Mouse (Mus musculus): ENCODE measurements around the gene Clec18a.
"Not testable (repeated sequence)": the region's sequence is repeated elsewhere in the genome, so short reads cannot be mapped to it uniquely, and the experiment has no call there.

The Clec18a gene

GRCm38 (mm10) chr8:111056158-111056663, 36.0 kb downstream of the Clec18a start, which contains the start of gene Exosc6:
Gene Exosc6 (plus strand): TSS chr8:111056339.
- peak; percentile 94 for DNase-seq (ENCODE audit: low read depth, low spot score)

GRCm38 (mm10) chr8:111055661-111056060, 36.6 kb downstream of the Clec18a start:
- no peak for DNase-seq (ENCODE audit: low read depth, low spot score)

GRCm38 (mm10) chr8:111055031-111055634, 37.1 kb downstream of the Clec18a start:
- DNase-seq (ENCODE audit: low read depth, low spot score) = no peak

- no peak for DNase-seq (ENCODE audit: low read depth, low spot score)
Measured at GRCm38 (mm10) chr8:111053827-111054518, 38.3 kb downstream of the Clec18a start.

GRCm38 (mm10) chr8:111049106-111049505, 43.1 kb downstream of the Clec18a start:
- DNase-seq (ENCODE audit: low read depth, low spot score) = no peak

GRCm38 (mm10) chr8:111048694-111049093, 43.5 kb downstream of the Clec18a start:
- no peak for DNase-seq (ENCODE audit: low read depth, low spot score)

GRCm38 (mm10) chr8:111044003-111044734, 48.1 kb downstream of the Clec18a start:
- DNase-seq (ENCODE audit: low read depth, low spot score) = no peak

GRCm38 (mm10) chr8:111042546-111042945, 49.7 kb downstream of the Clec18a start:
- no peak for DNase-seq (ENCODE audit: low read depth, low spot score)

- DNase-seq (ENCODE audit: low read depth, low spot score) = no peak
Measured at GRCm38 (mm10) chr8:111036591-111036990, 55.6 kb downstream of the Clec18a start.

GRCm38 (mm10) chr8:111034276-111034675, 58.0 kb downstream of the Clec18a start:
- DNase-seq (ENCODE audit: low read depth, low spot score) = peak; percentile 30

- DNase-seq (ENCODE audit: low read depth, low spot score) = peak; percentile 100
Measured at GRCm38 (mm10) chr8:111033482-111034215, 58.6 kb downstream of the Clec18a start.

GRCm38 (mm10) chr8:111032916-111033315, 59.3 kb downstream of the Clec18a start, which contains the start of gene Aars:
Gene Aars (plus strand): TSS chr8:111033144.
- no peak for DNase-seq (ENCODE audit: low read depth, low spot score)

GRCm38 (mm10) chr8:111031572-111031971, 60.7 kb downstream of the Clec18a start, which contains the start of gene Ddx19b:
Gene Ddx19b (minus strand): TSS chr8:111031751.
- no peak for DNase-seq (ENCODE audit: low read depth, low spot score)

GRCm38 (mm10) chr8:111030045-111030444, 62.2 kb downstream of the Clec18a start:
- DNase-seq (ENCODE audit: low read depth, low spot score) = no peak

GRCm38 (mm10) chr8:111029589-111029988, 62.6 kb downstream of the Clec18a start:
- DNase-seq (ENCODE audit: low read depth, low spot score) = no peak

GRCm38 (mm10) chr8:111027391-111027937, 64.8 kb downstream of the Clec18a start:
- DNase-seq (ENCODE audit: low read depth, low spot score) = peak; percentile 70

- DNase-seq (ENCODE audit: low read depth, low spot score) = not testable (repeated sequence)
Measured at GRCm38 (mm10) chr8:111026609-111027008, 65.6 kb downstream of the Clec18a start.

- DNase-seq (ENCODE audit: low read depth, low spot score) = not testable (repeated sequence)
Measured at GRCm38 (mm10) chr8:111010230-111010991, 81.8 kb downstream of the Clec18a start.
